Mouse (Mus musculus) kidney, embryonic 14.5 days (tissue): Measurements from ENCODE around the gene Panx1. TPM values are rescaled to one million over a fixed set of nuclear protein-coding genes. Genes with fewer than 3 reads are reported as not detected.

Experiments
- ATAC-seq: fragments of 200-750 bp; cut with Nextera tagmentation; 2 replicates; pipeline ENCODE4 v1.8.0; 2017; ENCODE audit warnings: moderate number of reproducible peaks, mild to moderate bottlenecking, moderate TSS enrichment, moderate library complexity; ENCODE audit not compliant: low FRiP score, low TSS enrichment
- H3K27ac ChIP-seq: fragments of 300-500 bp; sonication (generic); 2 replicates; pipeline ENCODE4 v1.5.1; 2014; ENCODE audit warnings: low read depth, mild to moderate bottlenecking, low read length, moderate library complexity, mixed read lengths
- H3K27me3 ChIP-seq: fragments of 300-500 bp; sonication (generic); 2 replicates; pipeline ENCODE4 v1.6.1; 2014; ENCODE audit warnings: mild to moderate bottlenecking, low read length; ENCODE audit not compliant: control insufficient read depth, insufficient read depth
- H3K36me3 ChIP-seq: fragments of 300-500 bp; sonication (generic); 2 replicates; pipeline ENCODE4 v1.6.1; 2014; ENCODE audit warnings: low read length, mixed read lengths; ENCODE audit not compliant: control insufficient read depth, insufficient read depth
- H3K4me1 ChIP-seq: fragments of 300-500 bp; sonication (generic); 2 replicates; pipeline ENCODE4 v1.6.1; 2014; ENCODE audit warnings: low read length, mixed read lengths; ENCODE audit not compliant: control insufficient read depth, insufficient read depth
- H3K4me2 ChIP-seq: fragments of 300-500 bp; sonication (generic); replicated peaks from 2 replicates; pipeline ENCODE4 v1.6.1; 2014; ENCODE audit warnings: low read depth, mild to moderate bottlenecking, low read length
- H3K4me3 ChIP-seq: fragments of 300-500 bp; sonication (generic); 2 replicates; pipeline ENCODE4 v1.5.1; 2014; ENCODE audit warnings: mild to moderate bottlenecking, low read length
- H3K9ac ChIP-seq: fragments of 300-500 bp; sonication (generic); 2 replicates; pipeline ENCODE4 v1.6.1; 2014; ENCODE audit warnings: low read depth, mild to moderate bottlenecking, low read length, moderate library complexity
- H3K9me3 ChIP-seq: fragments of 300-500 bp; sonication (generic); 2 replicates; pipeline ENCODE4 v1.6.1; 2016; ENCODE audit warnings: low read length; ENCODE audit not compliant: control insufficient read depth
- WGBS: fragments of 180-500 bp; shearing (Covaris S2); extraction: QIAGEN DNeasy Blood & Tissue Kit; methylation state at CpG from one replicate; pipeline ENCODE4 v1.1.7; 2014; 5-methylcytosine and 5-hydroxymethylcytosine counted together
- polyA plus RNA-seq: library from polyadenylated mRNA; unstranded; fragments of >200 nt; fragmentation: Nextera tagmentation; extraction: Ambion mirVana; gene quantifications from 2 replicates; pipeline ENCODE4 v1.2.1, GENCODE M21; 2014

Gene Panx1
- polyA plus RNA-seq = 52.8 and 71.2 TPM in 2 replicates

DNA sequence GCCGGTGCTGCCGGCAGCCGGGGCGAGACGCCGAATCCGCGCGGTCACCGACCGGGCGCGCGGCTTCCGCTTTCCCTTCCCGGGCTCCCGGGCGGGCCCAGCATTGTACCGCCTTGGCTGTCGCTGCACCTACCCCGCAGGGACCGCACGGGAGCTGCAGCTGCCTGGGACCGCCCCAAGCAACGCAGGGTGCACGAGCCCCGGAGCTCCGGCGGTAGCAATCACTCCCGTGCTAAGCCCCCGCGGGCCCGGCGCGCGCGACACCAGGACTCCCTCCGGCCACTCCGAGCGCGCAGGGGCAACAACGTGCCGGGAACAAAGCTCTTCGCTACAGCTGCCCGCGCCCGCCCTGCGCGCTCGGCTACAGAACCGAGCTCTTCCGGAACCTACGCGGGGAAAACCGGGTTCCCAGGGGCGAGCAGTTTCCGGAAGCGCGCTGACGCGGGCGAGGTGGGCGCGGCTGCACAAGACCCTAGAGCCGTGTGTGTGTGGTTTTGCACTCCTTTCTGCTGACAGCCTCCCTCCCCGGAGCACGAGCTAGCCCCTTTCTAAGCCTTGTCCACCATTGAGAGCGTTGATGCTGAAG lies at the start of gene Panx1:
Gene Panx1 (minus strand): TSS at position 395 of the 586 bp plus-strand sequence.
- H3K4me2 ChIP-seq = peak within 1 kb of the TSS; percentile 82
- no peaks in the 10 kb centered on the region for H3K9me3 ChIP-seq
- H3K4me3 ChIP-seq = peak within 1 kb of the TSS; percentile 88
- peak; percentile 87 for ATAC-seq
- peak within 1 kb of the TSS; percentile 84 for H3K27ac ChIP-seq
- peaks cover 10% of the 10 kb centered on the region for H3K4me1 ChIP-seq
- H3K36me3 ChIP-seq = no peaks in the 10 kb centered on the region
- H3K27me3 ChIP-seq = no peaks in the 10 kb centered on the region
- peak within 1 kb of the TSS; percentile 92 for H3K9ac ChIP-seq
- WGBS = under 1% methylated on average over 66 of the region's 68 CpGs

- ATAC-seq = peak; percentile 69
- Histone ChIP-seq H3K4me2 (no peak overlapping the region), H3K27ac (no peak overlapping the region), H3K4me1 (no peaks in the 10 kb centered on the region), H3K36me3 (no peaks in the 10 kb centered on the region), H3K4me3 (no peak overlapping the region), H3K9ac (no peak overlapping the region), H3K9me3 (no peaks in the 10 kb centered on the region), H3K27me3 (no peaks in the 10 kb centered on the region)
- 77% methylated on average over 6 of the region's 6 CpGs for WGBS
These were observed 23.5 kb upstream of the Panx1 start for GRCm38 (mm10) chr9:15068686-15069295.

GRCm38 (mm10) chr9:15067995-15068685 lies 22.9 kb upstream of the Panx1 start:
- H3K4me1 ChIP-seq = no peaks in the 10 kb centered on the region
- H3K27me3 ChIP-seq = no peaks in the 10 kb centered on the region
- ATAC-seq = no peak
- H3K4me2 ChIP-seq = no peak overlapping the region
- no peak overlapping the region for H3K4me3 ChIP-seq
- H3K36me3 ChIP-seq = no peaks in the 10 kb centered on the region
- no peak overlapping the region for H3K27ac ChIP-seq
- H3K9ac ChIP-seq = no peak overlapping the region
- 69% methylated on average over 7 of the region's 7 CpGs for WGBS
- H3K9me3 ChIP-seq = no peaks in the 10 kb centered on the region

DNA sequence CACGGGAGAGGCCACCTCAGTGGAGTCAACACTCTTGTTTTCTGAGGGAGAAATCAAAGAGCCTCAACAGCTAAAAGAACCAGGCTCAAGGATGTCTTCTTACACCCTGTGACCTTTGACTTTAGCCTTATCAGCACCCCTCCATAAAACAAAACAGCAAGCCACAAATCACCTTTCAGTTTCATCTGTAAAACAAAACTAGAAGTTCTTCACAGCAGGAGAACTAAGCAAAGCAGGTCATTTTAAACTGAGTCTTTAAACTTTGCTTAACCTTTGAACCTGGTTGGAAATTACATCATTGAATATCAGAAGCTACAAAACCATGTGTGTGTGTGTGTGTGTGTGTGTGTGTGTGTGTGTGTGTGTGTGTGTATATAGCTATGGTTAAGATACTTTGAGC lies 18.9 kb upstream of the Panx1 start:
- no peaks in the 10 kb centered on the region for H3K27me3 ChIP-seq
- H3K27ac ChIP-seq = no peak overlapping the region
- H3K4me1 ChIP-seq = no peaks in the 10 kb centered on the region
- H3K9me3 ChIP-seq = no peaks in the 10 kb centered on the region
- H3K36me3 ChIP-seq = no peaks in the 10 kb centered on the region
- no peak overlapping the region for H3K4me2 ChIP-seq
- no peak overlapping the region for H3K9ac ChIP-seq
- 3% methylated on average over 1 of the region's 1 CpGs for WGBS
- ATAC-seq = no peak
- no peak overlapping the region for H3K4me3 ChIP-seq

DNA sequence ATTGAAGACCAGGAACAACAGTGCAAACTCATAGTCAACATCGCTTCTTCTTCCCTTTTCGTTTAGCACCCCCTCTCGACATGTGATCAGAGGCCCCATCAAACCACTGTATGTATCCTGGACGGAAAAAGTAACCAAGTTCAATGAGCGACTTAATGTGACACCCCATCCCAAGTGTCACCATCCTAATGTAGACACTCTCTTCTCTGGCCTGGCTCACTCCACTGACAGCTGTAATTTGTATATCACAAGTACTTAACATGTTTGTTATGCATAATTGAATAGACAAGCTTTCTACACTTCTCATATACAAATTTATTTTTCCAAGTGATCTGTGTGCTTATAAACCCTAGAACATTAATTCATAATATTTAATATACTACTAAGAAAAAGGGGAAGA lies 15.6 kb upstream of the Panx1 start:
- no peaks in the 10 kb centered on the region for H3K27me3 ChIP-seq
- no peak overlapping the region for H3K4me2 ChIP-seq
- H3K9ac ChIP-seq = no peak overlapping the region
- no peak overlapping the region for H3K4me3 ChIP-seq
- no peaks in the 10 kb centered on the region for H3K9me3 ChIP-seq
- no peak overlapping the region for H3K27ac ChIP-seq
- 87% methylated on average over 5 of the region's 5 CpGs for WGBS
- H3K4me1 ChIP-seq = no peaks in the 10 kb centered on the region
- H3K36me3 ChIP-seq = no peaks in the 10 kb centered on the region
- ATAC-seq = no peak

DNA sequence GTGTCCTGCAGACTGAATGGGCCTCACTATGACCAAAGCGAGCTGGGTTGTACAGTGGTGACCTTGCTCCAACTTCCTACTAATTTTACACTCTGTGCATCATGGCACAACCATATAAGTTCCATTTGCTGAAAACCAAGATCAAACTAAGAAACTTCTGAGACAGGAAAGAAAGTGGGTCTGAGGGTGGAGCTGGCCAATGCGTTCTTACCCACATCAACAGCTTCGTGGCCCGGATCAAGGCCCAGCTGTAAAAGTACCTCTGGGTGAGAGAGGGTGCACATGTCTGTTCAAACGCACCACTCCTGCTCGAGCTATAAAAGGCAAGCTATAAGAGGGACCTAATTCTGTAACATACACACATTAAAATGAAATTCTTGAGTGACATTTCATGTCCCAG lies 14.7 kb upstream of the Panx1 start:
- Histone ChIP-seq H3K4me2 (no peak overlapping the region), H3K27me3 (no peaks in the 10 kb centered on the region), H3K4me1 (no peaks in the 10 kb centered on the region), H3K4me3 (no peak overlapping the region), H3K9me3 (no peaks in the 10 kb centered on the region), H3K27ac (no peak overlapping the region), H3K9ac (no peak overlapping the region), H3K36me3 (no peaks in the 10 kb centered on the region)
- ATAC-seq = no peak
- WGBS = 90% methylated on average over 6 of the region's 6 CpGs

GRCm38 (mm10) chr9:15045740-15046139 lies 462 bp upstream of the Panx1 start:
- Histone ChIP-seq H3K4me3 (peak overlapping the region; percentile 88), H3K4me2 (peak overlapping the region; percentile 82), H3K27me3 (no peaks in the 10 kb centered on the region), H3K9ac (peak overlapping the region; percentile 92; the same call in 1 of the 2 replicates), H3K9me3 (no peaks in the 10 kb centered on the region), H3K27ac (no peak overlapping the region), H3K36me3 (no peaks in the 10 kb centered on the region), H3K4me1 (peaks cover 10% of the 10 kb centered on the region)
- ATAC-seq = no peak
- WGBS = 39% methylated on average over 10 of the region's 10 CpGs

- H3K27ac ChIP-seq = peak overlapping the region; percentile 84
- peak; percentile 29 for ATAC-seq
- H3K9ac ChIP-seq = peak overlapping the region; percentile 92
- H3K9me3 ChIP-seq = no peaks in the 10 kb centered on the region
- WGBS = under 1% methylated on average over 28 of the region's 28 CpGs
- no peaks in the 10 kb centered on the region for H3K36me3 ChIP-seq
- H3K27me3 ChIP-seq = no peaks in the 10 kb centered on the region
- peak overlapping the region; percentile 82 for H3K4me2 ChIP-seq
- peaks cover 10% of the 10 kb centered on the region for H3K4me1 ChIP-seq
- H3K4me3 ChIP-seq = peak overlapping the region; percentile 88
These were observed 741 bp downstream of the Panx1 start for GRCm38 (mm10) chr9:15044391-15045083.
